Mouse (Mus musculus) frontal cortex, adult (tissue): ENCODE results near the gene Galnt18.

ENCODE experiments used
- ATAC-seq: cut with Nextera tagmentation; 2 replicates; pipeline ENCODE4 v1.9.2; 2017; ENCODE audit warnings: mild to moderate bottlenecking, moderate library complexity, mixed read lengths; ENCODE audit not compliant: low TSS enrichment

Galnt18 gene

DNA sequence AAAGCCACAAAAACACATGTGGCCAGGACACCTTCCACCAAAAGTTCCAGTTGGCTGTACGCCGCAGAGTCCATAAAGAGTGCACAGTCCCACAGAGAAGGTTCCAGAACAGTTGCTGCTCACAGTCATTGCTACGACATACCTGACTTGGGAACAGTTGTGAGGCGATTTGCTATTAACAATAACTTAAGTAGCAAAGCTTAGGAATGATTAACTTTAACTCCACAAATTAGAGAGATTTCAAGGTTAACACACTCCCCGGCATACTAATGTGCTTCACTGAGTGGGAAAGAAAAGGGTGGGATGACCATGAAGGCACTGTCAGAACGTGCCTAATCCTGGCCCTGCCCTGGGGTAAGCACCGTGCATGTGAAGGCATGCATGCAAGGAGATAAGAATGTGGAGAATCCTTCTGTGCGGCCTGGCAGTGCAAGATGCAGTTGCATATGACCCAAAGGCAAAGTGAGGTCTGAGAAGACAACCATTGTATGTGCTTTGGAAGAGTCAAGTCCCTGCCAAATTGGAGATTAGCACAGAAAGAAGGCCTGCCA is 8.5 kb downstream of the Galnt18 start:
- no peak for ATAC-seq

DNA sequence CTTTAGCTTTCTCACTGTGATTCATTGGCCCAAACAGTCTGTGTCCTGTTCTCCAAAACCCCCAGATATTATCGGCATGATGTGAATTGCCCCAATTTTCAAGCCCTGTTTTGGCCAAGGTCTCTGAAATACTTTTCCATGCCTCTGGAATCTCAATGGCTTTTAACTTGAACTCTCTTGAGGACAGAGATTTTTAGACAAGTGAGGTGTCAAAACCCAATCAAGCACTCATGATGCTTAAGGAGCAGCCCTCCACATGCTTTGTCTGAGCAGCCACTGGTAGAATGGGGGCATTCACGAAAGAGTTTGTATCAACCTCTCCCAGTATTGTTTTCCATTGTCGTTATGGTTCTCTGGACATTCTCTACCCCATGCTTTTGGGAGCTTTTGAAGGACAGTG is 9.2 kb downstream of the Galnt18 start:
- ATAC-seq: no peak

DNA sequence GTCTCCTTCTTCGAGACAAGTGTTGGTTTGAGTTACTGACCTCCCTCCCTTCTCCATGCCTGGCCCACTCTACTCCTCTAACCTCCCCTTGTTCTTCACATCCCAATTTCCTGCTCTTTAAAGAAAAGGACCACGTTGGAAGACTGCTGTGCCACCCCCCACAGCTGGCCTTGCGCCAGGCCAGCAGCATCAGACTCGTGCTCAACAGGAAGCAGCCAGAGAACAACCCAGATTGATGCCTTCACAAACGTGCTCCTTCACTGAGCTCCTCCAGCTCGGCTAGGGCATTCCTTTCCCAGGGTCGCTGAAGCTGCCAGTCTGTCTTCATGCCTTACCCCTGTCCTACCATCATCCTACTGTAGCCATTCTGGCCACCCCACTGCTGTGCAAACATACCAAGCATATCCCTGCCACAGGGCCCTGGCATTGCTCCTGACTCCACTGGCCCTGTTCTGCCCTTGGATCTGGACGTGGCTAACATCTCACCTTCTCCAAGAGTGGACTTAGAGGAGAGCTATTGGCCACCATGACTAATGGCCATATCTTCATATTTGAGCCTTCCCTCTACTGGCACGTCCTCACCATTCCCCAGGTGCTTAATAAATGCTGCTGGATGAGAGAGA is 13.5 kb downstream of the Galnt18 start:
- ATAC-seq: no peak

DNA sequence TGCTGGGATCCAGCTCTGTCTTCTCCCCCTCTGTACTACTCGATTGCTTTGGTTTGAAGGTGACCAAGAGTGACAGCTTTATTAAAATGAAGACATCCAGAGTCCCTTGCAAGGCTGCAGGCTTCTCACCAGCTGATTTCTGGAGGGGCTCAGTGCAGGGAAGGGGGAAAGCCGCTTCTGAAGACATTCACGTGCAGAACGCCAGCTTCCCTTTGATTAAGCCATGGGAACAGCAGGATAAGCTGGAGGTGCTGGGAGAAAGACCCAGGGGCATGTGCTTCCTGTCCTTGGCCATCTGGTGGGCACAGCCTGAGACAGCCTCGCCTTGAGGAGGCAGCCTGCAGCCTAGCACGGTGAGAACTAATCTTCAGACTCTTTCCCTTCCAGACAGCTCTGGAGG is 17.0 kb downstream of the Galnt18 start:
- no peak for ATAC-seq

DNA sequence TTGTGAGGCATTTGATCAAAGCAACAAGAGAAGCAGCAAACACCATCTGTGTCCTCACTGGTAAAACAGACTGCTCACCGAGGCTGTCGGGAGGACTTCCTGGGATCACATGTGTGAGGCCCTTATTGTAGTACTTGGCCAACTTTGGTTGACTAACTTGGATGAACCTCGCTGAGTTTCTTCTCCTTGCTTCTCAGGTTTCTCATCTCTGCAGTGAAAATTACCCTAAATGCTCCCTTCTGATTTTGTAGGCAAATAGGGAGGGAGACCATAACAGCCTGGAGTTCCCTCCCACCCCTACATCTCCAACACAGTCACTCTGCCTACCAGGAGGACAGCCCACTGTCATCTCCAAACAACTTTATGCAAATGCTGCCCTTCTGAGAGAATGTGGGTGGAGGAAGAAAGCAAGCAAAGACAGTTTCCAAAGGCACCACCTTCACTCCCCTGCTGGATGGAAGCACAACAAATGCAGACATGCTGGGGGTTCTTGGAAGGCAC is 31.2 kb downstream of the Galnt18 start:
- peak; percentile 83 for ATAC-seq

DNA sequence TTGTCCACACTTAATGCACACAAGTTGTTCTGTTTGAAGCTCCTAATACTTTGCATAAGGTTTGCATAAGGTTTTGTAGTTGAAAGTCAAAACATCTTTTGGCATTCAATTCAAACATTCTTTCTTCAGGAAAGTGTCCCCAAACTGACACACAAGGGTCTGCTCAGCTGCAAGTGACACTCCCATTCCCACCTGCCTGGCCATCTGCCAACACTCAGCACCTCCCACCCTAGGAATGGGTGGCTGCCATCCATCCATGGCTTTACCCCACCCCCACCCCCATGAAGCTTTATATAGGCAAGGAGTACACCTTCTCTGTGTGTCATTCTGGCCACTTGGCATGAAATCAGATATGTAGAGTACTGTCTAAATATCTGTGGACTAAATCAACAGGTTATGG is 35.0 kb downstream of the Galnt18 start:
- no peak for ATAC-seq

DNA sequence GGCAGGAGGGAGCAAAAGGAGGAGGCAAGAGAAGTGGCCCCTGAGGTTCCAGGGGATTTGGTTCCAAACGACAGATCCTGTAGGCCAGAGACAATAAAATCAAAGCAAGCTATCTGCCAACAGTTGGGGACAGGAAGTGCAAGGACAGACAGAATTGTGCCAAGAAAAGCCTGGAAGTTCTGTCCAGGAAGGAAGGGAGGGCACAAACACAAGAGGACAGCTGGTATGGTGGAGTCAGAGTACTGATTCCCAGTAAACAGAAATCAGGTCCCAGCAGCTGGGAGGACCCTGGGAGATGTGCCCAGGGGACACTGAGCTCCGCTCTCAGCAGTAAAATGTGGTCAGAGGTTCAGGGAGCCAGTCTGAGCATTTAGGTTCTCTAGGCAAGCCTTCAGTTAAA is 38.2 kb downstream of the Galnt18 start:
- no peak for ATAC-seq

DNA sequence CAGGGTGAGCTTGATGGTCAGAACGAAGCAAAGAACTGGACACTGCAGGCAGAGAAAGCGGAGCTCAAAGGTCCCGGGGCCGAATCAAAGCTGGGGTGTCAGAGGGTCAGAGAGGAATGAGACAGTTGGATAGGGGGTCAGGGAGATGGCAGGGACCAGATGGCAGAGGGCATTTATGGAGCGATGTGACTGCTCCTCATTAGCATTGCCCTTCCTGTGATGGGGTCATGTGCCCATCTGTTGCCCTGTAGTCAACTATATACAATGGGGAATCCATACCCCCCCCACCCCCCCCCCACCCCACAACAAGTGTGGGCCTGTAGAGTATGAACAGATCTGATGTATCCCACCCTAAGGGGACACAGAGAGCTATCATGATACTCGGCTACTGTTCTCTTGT is 39.7 kb downstream of the Galnt18 start:
- no peak for ATAC-seq

DNA sequence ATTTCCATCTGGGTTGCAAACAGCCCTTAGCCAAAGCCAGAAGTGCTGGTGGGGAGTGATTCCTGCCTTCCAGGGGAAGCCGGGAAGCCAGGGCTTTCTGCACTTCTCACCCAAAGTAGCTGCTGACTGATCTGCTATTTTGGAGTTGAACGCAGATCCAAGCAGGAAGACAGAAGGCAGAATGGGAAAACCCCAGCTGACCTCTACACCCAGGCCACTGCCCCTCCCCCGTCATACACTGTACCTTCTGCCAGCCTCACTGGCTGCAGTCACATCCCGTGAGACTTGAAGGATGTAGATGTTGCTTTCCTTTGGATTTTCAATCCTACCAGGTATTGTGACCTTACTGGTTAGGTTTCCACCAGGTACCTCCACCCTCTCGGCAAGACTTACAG is 40.4 kb downstream of the Galnt18 start:
- no peak for ATAC-seq

DNA sequence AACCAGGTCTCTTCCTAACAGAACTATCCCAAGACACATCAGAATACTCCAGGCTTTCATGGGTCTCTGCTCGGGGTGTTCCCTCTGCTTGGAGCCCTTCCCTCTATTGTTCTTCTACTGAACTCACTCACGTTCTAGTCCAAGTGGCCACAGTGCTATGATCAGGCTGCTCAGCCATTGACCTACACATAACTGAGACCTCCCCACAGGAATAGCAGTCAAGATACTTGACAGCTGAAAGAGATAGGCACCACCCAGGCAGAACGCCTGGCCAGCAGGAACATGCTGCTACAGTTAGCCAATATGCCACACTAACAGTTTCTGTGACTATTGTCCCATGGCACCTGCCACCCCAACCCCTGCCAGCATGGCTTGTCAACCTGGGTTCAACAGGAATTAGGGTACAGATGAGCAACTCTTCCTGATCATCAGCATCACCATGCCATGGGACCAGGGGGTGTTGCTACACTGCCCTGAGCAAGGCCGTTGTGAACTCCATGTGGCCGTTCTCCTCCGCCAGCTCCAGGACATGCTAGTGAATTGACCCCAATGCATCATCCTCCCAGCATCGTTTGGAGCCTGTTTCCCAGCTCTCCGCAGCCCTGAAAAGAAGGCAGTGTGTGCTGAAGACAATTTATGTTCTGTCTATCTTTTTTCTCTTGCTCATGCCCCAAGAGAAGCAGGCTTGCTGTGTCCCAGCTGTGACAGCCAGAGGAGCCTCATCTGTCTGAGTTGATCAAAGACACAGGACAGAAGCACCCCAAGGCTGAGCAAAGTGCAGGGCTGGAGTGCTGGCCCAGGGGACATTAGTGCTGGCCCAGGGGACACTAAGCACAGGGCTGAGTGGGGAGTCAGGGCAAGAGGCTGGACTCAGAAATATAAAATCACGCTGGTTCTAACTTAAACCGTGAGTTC is 41.1 kb downstream of the Galnt18 start:
- no peak for ATAC-seq

DNA sequence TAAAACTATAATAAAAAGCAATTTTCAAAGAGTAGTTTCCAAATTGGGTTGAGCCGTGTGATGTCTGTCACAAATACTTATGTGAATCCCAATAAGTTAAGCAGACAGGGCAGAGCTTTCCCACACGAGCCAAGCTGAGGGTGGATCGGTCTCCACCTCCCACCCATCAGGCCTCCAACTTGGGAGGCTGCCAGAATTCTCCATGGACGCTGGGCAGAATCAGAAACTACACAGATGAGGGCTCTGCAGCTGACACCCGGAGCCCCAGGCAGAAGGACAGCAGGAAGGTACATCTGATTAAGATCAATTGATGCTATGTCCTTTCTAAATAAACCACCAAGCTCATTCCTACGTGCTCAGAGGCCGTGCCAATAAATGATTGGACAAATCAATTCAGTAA is 42.4 kb downstream of the Galnt18 start:
- ATAC-seq: no peak

DNA sequence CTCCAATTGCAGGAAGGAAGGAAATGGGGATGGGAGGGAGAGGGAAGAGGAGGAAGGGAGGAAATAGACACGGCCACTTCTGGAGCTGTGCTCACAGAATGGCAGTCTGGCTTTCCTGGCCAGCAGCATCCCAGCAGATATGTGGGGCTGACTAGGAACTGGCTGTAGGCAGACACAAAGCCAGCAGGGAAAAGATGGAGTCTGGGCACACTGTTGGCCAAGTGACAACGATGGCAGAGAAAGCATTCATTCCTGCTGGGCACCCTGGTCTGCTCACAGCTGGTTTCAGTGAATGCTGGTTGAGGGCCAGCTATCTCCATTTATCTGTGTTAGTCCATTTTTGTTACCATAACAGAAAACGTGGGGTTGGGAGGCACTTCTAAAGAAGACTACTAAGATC is 43.4 kb downstream of the Galnt18 start:
- peak; percentile 56; the same call in 1 of the 2 replicates for ATAC-seq

DNA sequence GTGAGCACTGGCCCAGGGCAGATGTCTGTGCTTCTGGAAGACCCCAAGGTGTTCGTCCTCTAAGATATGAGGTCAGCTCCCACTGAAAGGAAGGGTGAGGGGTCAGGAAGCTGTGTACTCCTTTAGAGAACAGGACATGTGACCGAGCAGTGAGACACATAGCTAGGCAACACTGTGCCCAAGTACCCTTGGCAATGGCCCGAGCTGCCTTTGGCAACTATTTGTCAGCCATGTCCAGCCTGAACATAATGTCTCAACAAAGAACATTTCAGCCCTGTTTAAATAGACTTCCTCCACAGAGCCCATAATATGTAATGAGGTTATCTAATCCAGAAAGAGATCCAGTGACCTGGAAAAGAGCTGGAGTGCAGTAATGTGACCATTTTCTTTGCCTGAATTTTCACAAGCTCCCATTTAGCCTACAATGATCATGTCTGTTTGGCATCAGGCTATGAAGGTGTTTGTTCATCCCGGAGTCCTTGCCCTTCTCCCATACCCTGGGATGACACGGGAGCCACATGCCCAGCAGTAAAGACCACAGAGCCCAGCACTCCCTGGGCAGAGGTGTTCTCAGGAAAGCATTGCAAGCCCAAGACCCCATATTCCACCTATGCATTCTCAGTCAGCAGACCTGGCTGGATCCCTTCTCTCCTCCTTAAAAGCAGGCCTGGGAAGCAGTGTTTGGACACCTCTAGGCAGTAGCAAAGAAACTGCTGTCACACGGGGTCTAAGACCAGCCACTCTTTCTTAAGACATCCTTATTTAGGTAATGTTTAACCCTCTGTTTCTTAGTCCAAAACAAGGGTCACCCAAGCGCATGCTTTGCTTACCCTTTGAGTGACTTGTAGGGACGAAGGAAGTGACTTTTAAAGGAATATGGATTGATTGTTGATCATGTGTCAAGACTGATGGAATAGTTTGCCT is 49.2 kb downstream of the Galnt18 start:
- ATAC-seq: peak; percentile 34; the same call in 1 of the 2 replicates

DNA sequence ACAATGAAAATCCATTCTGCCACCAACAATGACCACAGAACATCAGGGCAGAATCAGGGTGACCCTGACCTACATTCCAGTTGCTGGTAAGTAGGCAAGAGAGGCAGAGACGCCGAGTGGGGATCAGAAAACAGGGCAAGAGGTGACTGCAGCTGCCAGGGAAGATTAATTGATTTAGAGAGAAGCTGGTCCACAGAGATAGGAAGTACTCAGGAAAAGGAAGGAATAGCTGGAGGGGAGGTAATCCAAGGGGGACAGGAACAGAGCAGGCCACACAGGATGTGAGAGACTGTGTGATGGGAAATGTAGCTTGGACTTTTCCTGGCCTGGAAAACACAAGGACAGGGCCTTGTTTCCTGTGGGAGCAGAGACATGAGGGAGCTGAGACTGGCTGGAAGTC is 52.8 kb downstream of the Galnt18 start:
- no peak for ATAC-seq

DNA sequence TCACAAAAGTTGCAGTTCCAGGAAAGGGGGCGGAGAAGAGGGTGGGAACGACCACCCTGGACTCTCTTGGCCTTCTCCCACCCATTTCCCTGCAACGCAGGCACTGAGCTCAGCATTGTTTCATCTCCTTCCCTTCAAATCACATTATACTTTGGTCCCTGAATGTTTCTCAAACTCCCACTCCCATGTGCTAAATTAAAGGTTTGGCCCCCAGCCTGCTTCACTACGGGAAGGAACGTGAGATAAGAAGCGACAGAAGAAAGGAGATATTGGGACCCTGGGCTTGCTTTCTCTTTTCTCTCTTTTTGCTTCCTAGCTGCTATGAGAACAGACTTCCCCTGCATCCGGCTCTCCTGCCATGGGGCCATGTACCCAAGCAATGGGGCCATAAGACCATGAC is 55.0 kb downstream of the Galnt18 start:
- ATAC-seq: no peak

DNA sequence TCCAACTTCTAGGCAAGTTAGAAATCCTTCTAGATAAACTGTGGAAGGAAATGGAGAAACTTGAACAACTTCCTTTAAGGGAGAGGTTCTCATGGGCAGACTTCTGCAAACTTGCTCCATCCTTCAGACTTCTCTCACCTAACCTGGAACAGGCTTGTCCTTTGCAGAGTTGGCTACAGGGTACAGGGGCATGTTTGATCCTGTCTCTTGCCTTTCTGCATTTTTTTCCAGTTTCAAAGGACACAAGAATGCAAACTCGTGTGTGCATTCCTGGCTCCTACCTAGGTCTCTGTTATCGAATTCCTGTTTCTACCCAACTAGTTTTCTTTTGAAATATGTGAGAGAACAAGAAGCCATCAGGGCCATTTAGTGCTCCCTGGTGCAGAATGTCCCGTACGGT is 55.8 kb downstream of the Galnt18 start:
- no peak for ATAC-seq

DNA sequence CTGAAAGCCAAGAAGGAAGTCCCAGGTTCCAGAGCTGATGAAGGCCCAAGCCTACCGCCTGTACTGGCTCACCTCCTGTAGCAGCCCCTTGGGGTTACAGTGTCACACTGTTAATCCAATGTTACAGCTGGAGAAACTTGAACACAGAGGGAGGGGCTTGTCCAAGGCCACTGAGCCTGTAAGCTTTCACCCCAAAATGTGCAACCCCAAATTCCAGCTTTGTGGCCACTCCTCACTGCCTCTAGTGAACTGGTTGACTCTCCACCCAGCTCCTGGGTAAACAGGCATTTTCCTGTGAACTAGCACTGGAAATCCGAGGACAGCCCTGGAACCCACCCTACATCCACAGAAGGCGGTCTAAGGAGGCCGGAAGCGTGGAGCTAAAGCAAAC is 58.5 kb downstream of the Galnt18 start:
- no peak for ATAC-seq

DNA sequence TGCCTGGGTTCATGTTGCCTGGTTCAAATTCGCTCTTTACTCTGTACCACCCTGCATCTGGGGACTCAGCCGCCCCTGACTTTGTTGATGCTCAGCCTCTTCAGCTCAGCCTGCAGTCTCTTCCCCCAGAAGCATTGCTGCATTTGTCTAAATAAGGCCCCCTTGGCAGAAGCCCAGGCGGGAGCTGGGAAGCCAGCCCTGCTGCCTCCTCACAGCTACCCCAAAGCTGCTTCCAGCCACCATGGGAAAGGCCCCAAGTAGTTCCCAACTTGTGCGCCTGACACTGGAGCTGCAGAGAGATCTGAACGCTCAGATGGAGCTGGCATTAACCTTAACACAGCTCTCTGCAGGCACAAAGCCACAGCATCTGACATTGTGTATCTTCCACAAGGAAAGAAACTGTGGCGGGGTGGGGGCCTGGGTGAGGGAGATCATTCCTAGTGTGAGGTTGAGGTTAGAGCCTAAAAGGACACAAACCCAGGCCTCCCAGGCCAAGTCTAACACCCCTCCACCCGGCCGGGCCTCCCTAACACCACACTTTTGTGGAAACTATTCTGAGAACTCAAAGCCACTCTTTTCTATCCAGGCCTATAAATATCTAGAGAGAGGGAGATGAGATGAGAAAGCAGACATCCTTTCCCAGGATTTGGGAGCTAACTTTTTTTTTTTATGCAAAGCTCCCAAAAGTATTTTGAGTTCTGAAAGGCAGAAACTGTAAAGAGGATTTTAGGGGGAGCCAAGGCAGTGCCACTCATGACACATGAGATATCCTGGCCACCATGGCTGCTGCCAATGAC is 59.1 kb downstream of the Galnt18 start:
- ATAC-seq: peak; percentile 76

DNA sequence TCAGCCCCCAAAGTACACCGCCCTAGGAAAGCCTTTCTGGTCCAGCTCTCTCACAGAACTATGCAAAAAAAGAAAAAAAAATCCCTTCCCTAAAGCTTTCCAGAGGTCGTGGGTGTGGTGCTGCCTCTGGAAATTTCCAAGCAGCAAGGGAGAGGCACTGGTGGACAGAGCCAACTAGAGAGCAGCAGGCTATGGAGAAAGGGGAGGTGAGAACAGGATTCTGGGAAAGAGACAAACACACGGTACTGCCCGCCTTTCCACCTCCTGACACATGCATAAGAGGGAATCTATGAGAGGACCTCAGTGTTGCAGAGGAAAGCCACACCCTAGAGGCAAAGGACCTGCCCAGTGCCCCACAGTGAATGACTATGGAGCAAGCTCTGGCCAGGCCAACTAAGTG is 60.9 kb downstream of the Galnt18 start:
- ATAC-seq: 0 out of 2 replicates have a peak, but pooled peaks have one; percentile 16

DNA sequence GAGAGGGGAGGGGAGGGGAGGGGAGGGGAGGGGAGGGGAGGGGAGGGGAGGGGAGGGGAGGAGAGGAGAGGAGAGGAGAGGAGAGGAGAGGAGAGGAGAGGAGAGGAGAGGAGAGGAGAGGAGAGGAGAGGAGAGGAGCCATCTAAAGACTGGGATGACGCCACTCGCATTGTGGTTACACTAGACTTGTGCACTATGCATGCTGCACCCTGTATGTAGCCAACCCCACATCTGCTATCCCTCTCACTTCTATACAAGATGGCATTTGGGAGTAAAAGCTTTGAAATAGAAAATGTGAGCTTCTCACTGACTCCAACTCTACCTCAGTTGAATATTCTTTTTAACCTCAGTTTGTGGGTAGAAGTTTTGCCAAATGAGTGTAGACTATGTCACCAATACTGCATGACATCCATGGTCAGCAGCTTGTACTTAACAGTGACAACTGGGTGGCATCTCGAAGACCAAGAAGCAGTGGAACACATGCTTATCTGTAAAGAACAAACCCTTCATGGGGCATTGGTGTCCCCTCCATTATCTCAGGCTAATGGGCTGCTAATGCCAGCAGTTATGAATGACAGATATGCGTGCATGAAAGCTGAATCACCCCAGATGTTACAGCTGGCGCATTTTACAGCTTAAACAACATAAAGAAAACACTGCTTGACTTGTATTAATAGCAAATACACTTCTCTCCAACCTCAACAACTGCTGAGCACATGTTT is 65.0 kb downstream of the Galnt18 start:
- no peak for ATAC-seq
